Mouse (Mus musculus) bone marrow macrophage, adult 2 months (primary cell): ENCODE data around the gene Tmem35b.

ENCODE experiments used
- CTCF ChIP-seq: IDR thresholded peaks from 2 replicates; pipeline ENCODE4 v1.5.1; 2012; ENCODE audit warnings: low read depth, mild to moderate bottlenecking, low read length, moderate library complexity
- POLR2A ChIP-seq: IDR thresholded peaks from 2 replicates; pipeline ENCODE4 v1.6.1; 2012; ENCODE audit warnings: mild to moderate bottlenecking, low read depth, low read length, borderline replicate concordance

DNA sequence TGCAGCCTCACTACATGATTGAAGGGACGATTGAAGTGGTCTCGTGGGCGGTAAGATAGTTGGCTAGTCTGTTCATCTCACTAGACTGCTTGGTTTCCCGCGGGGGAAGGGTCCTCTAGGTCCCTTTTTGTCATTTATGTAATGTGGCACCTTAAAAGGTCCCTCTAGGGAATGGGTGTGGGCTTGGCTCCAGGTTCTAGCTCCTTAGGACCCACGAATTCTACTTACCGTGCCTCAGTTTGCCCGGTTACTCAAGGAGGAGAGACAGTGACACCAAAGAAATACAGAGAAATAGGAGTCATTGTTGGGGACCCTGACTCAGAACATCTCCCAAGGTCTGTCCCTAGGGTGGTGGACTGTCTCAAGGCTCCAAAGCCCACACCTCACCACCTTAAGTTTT is 44.2 kb downstream of the Tmem35b start:
- TF ChIP-seq CTCF = no peak
- TF ChIP-seq POLR2A = no peak
